Mouse (Mus musculus): ENCODE measurements around the gene Sytl3.
"Not testable (repeated sequence)": the region's sequence is repeated elsewhere in the genome, so short reads cannot be mapped to it uniquely, and the experiment has no call there.

GRCm38 (mm10) chr17:6658801-6659200 is at the start of gene Sytl3:
- not testable (repeated sequence) for TF ChIP-seq CTCF (IDR thresholded peaks at IDR 0.05); POLR2A (IDR thresholded peaks at IDR 0.05; ENCODE audit: insufficient read depth, low read depth, low read length); EP300 (IDR thresholded peaks at IDR 0.05; ENCODE audit: insufficient read depth, low read depth, low read length)
